Mouse (Mus musculus): ENCODE results near the gene Iqschfp. TPM values are rescaled to one million over a fixed set of nuclear protein-coding genes. Genes with fewer than 3 reads are reported as not detected.
"Not testable (repeated sequence)": the region's sequence is repeated elsewhere in the genome, so short reads cannot be mapped to it uniquely, and the experiment has no call there.

Iqschfp gene
- total and polyA plus RNA-seq, 2 experiments from 2014 or later = not detected

DNA sequence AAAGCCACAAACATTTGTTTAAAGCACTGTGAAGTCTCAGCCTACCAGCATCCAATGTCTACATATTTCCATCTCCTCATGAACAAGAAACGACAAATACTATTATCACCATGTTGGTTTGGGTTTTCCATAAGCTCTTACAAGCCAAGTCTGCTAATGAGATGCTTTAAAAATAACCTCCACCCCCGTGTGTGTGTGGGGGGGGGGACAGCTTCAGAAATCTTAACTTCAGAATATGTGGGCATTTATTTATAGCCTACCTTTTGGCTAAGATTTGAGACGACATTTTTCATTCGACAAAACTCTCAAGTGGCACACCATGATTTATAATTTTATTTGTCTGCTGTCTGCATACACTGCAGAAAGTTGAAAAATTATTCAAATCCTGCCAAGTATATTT, 185.4 kb downstream of the Iqschfp start:
- ATAC-seq (ENCODE audit: insufficient read depth, low read depth) = no peak
- no peaks in the 10 kb centered on the region for H3K4me1 ChIP-seq (ENCODE audit: control insufficient read depth, insufficient read depth)
- no peak for DNase-seq (ENCODE audit: low spot score)
- H3K4me2 ChIP-seq (ENCODE audit: low read depth, low read length) = no peak overlapping the region
- H3K9me3 ChIP-seq (replicated peaks; ENCODE audit: control insufficient read depth, low read length) = no peaks in the 10 kb centered on the region
- no peaks in the 10 kb centered on the region for H3K36me3 ChIP-seq (replicated peaks; ENCODE audit: control insufficient read depth, insufficient read depth, low read length)
- TF ChIP-seq EP300 (IDR thresholded peaks at IDR 0.05; ENCODE audit: low read depth) (no peak), CTCF (IDR thresholded peaks at IDR 0.05; ENCODE audit: low read depth) (no peak)
- H3K4me3 ChIP-seq (ENCODE audit: low read depth, low read length) = no peak overlapping the region
- no peaks in the 10 kb centered on the region for H3K27me3 ChIP-seq (ENCODE audit: control insufficient read depth, insufficient read depth, low read length)
- WGBS = 47% methylated on average over 4 of the region's 4 CpGs
- H3K9ac ChIP-seq (replicated peaks; ENCODE audit: low read depth, low read length) = no peak overlapping the region
- H3K27ac ChIP-seq (ENCODE audit: low read depth) = no peak overlapping the region

DNA sequence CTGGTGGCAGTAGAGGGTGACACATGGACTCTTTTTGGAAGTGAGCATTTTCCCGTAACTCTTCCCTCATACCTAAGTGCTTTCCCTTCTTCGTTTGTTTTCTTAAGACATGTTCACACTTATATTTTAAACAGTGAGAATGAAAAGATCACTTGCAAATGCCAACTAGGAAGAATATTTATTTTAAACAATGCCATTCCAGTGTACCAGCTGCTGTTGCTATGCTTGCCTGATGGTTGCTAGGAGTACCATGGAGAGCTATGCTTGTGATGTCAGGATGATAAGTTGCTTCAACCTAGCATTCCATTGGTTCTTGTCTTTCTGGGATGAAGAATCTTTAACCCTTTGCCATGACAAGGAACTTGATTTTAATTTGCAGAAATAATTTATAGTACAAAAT, 193.0 kb downstream of the Iqschfp start:
- 81% methylated on average over 2 of the region's 2 CpGs for WGBS
- ATAC-seq (ENCODE audit: insufficient read depth, low read depth) = no peak
- Histone ChIP-seq H3K27ac (ENCODE audit: low read depth) (no peak overlapping the region), H3K27me3 (ENCODE audit: control insufficient read depth, insufficient read depth, low read length) (no peaks in the 10 kb centered on the region), H3K9ac (replicated peaks; ENCODE audit: low read depth, low read length) (no peak overlapping the region), H3K36me3 (replicated peaks; ENCODE audit: control insufficient read depth, insufficient read depth, low read length) (no peaks in the 10 kb centered on the region), H3K9me3 (replicated peaks; ENCODE audit: control insufficient read depth, low read length) (no peaks in the 10 kb centered on the region), H3K4me2 (ENCODE audit: low read depth, low read length) (no peak overlapping the region), H3K4me3 (ENCODE audit: low read depth, low read length) (no peak overlapping the region), H3K4me1 (ENCODE audit: control insufficient read depth, insufficient read depth) (no peaks in the 10 kb centered on the region)
- TF ChIP-seq EP300 (IDR thresholded peaks at IDR 0.05; ENCODE audit: low read depth) (no peak), CTCF (IDR thresholded peaks at IDR 0.05; ENCODE audit: low read depth) (no peak)
- no peak for DNase-seq (ENCODE audit: low spot score)

DNA sequence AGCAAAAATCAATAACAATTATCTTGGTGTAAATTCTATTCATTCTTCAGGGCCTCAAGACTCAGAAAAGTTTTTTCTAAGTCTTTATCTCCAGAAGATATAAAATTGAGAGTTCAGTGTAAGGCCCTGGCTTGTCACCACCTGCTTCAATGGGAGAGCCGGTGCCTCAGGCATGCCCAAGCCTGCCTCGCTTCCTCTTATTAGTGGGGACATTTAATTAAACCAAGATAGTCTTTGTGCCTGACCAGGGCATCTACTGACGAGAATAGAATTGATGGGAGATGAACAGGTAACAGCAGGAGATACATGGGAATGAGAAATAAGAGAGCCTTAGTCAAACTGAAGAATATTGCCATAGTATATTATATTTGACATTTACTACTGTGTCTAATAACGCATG, 200.1 kb downstream of the Iqschfp start:
- 74% methylated on average over 4 of the region's 4 CpGs for WGBS
- TF ChIP-seq EP300 (IDR thresholded peaks at IDR 0.05; ENCODE audit: low read depth) (no peak), CTCF (IDR thresholded peaks at IDR 0.05; ENCODE audit: low read depth) (no peak)
- Histone ChIP-seq H3K4me2 (ENCODE audit: low read depth, low read length) (no peak overlapping the region), H3K27ac (ENCODE audit: low read depth) (no peak overlapping the region), H3K9me3 (replicated peaks; ENCODE audit: control insufficient read depth, low read length) (no peaks in the 10 kb centered on the region), H3K4me3 (ENCODE audit: low read depth, low read length) (no peak overlapping the region), H3K9ac (replicated peaks; ENCODE audit: low read depth, low read length) (no peak overlapping the region), H3K36me3 (replicated peaks; ENCODE audit: control insufficient read depth, insufficient read depth, low read length) (no peaks in the 10 kb centered on the region), H3K4me1 (ENCODE audit: control insufficient read depth, insufficient read depth) (no peaks in the 10 kb centered on the region), H3K27me3 (ENCODE audit: control insufficient read depth, insufficient read depth, low read length) (no peaks in the 10 kb centered on the region)
- no peak for DNase-seq (ENCODE audit: low spot score)
- no peak for ATAC-seq (ENCODE audit: insufficient read depth, low read depth)

DNA sequence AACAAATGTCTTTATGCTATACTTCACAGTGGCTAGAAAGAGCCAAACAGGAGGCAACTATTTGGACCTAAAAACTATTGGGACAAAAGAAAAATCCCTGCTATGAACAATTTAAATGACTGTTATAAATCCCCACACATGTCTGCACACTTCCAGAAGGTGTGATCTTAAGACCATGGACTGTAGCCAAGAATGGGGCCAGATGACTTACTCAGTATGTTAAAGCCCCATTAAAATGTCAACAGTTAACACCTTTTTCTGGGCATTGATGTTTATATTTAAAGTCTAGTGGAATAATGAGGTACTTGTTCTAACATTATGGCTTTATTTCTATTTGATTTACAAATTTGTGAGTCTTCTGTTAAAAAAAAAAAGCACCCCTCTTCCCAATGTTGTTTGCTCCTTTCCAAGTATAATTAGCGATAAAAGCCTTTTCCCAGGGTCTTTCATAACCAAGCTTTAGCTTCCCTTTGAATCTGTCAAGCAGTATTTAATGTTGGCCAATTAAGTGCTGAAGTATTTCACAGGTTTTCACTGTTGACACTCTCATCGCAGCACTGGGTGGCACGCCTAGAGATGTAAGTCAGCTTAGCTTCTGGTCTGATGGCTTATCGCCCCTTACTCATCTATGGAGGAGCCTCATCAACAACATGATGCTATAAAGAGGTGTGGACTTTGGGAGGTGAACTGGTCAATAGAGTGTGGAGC, 204.8 kb downstream of the Iqschfp start:
- TF ChIP-seq CTCF (IDR thresholded peaks at IDR 0.05; ENCODE audit: low read depth) = no peak
- no peak for TF ChIP-seq EP300 (IDR thresholded peaks at IDR 0.05; ENCODE audit: low read depth)
- H3K27me3 ChIP-seq (ENCODE audit: control insufficient read depth, insufficient read depth, low read length) = no peaks in the 10 kb centered on the region
- H3K36me3 ChIP-seq (replicated peaks; ENCODE audit: control insufficient read depth, insufficient read depth, low read length) = no peaks in the 10 kb centered on the region
- no peak overlapping the region for H3K4me3 ChIP-seq (ENCODE audit: low read depth, low read length)
- H3K27ac ChIP-seq (ENCODE audit: low read depth) = no peak overlapping the region
- no peak overlapping the region for H3K4me2 ChIP-seq (ENCODE audit: low read depth, low read length)
- no peak overlapping the region for H3K9ac ChIP-seq (replicated peaks; ENCODE audit: low read depth, low read length)
- H3K4me1 ChIP-seq (ENCODE audit: control insufficient read depth, insufficient read depth) = no peaks in the 10 kb centered on the region
- 76% methylated on average over 4 of the region's 4 CpGs for WGBS
- ATAC-seq (ENCODE audit: insufficient read depth, low read depth) (no peak), DNase-seq (ENCODE audit: low spot score) (no peak)
- no peaks in the 10 kb centered on the region for H3K9me3 ChIP-seq (replicated peaks; ENCODE audit: control insufficient read depth, low read length)

DNA sequence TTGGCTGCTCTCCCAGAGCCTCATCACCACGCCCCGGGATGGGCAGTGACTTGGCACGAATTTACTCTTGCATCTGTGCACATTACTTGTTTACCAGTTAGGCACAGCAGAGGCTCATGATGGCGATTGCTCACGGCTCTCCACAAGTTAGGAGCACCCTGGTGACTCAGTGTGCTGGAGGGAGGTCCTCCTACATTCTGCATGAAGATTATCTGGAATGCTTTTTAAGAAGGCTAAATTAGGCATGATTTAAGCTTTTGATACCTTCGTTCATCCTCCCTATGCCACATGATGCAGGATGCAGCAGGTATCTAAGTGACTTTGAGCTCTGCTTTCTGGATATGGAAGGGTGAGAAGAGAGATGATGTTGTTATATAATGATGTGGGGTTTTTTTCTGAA, 207.5 kb downstream of the Iqschfp start:
- H3K27ac ChIP-seq (ENCODE audit: low read depth); H3K4me1 ChIP-seq (ENCODE audit: control insufficient read depth, insufficient read depth); H3K4me3 ChIP-seq (ENCODE audit: low read depth, low read length); H3K36me3 ChIP-seq (replicated peaks; ENCODE audit: control insufficient read depth, insufficient read depth, low read length); ATAC-seq (ENCODE audit: insufficient read depth, low read depth); H3K9ac ChIP-seq (replicated peaks; ENCODE audit: low read depth, low read length); DNase-seq (ENCODE audit: low spot score); H3K4me2 ChIP-seq (ENCODE audit: low read depth, low read length); H3K27me3 ChIP-seq (ENCODE audit: control insufficient read depth, insufficient read depth, low read length); H3K9me3 ChIP-seq (replicated peaks; ENCODE audit: control insufficient read depth, low read length): not testable (repeated sequence)
- 87% methylated on average over 6 of the region's 6 CpGs for WGBS

DNA sequence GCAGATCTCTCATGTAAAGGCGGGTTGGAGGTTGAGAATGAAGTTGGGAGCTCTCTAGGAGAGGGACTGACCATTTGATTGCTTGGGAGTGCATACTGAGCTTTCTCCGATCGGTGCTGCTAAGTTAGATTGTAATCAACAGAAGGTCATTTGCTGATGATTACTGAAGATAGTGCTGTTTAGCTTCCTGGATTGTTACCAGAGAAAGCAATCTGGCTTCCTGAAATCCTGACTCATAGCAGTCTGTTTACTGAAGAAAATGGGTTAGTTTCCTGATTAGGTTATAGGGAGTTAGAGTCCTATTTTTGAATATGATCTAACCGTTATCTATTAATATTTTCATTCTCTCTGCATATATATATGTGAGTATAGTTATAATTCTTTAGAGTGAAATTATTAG, 209.3 kb downstream of the Iqschfp start:
- DNase-seq (ENCODE audit: low spot score) (no peak), ATAC-seq (ENCODE audit: insufficient read depth, low read depth) (no peak)
- H3K4me3 ChIP-seq (ENCODE audit: low read depth, low read length) = no peak overlapping the region
- no peaks in the 10 kb centered on the region for H3K36me3 ChIP-seq (replicated peaks; ENCODE audit: control insufficient read depth, insufficient read depth, low read length)
- TF ChIP-seq CTCF (IDR thresholded peaks at IDR 0.05; ENCODE audit: low read depth) (no peak), EP300 (IDR thresholded peaks at IDR 0.05; ENCODE audit: low read depth) (no peak)
- no peak overlapping the region for H3K9ac ChIP-seq (replicated peaks; ENCODE audit: low read depth, low read length)
- no peak overlapping the region for H3K27ac ChIP-seq (ENCODE audit: low read depth)
- no peaks in the 10 kb centered on the region for H3K9me3 ChIP-seq (replicated peaks; ENCODE audit: control insufficient read depth, low read length)
- no peaks in the 10 kb centered on the region for H3K4me1 ChIP-seq (ENCODE audit: control insufficient read depth, insufficient read depth)
- WGBS = 67% methylated on average over 4 of the region's 4 CpGs
- no peaks in the 10 kb centered on the region for H3K27me3 ChIP-seq (ENCODE audit: control insufficient read depth, insufficient read depth, low read length)
- no peak overlapping the region for H3K4me2 ChIP-seq (ENCODE audit: low read depth, low read length)
